Mouse (Mus musculus): Measurements from ENCODE around the gene 1700001C19Rik.
A peak's percentile ranks its signal among the peaks of the same experiment; 100 is the strongest.

1700001C19Rik gene

DNA sequence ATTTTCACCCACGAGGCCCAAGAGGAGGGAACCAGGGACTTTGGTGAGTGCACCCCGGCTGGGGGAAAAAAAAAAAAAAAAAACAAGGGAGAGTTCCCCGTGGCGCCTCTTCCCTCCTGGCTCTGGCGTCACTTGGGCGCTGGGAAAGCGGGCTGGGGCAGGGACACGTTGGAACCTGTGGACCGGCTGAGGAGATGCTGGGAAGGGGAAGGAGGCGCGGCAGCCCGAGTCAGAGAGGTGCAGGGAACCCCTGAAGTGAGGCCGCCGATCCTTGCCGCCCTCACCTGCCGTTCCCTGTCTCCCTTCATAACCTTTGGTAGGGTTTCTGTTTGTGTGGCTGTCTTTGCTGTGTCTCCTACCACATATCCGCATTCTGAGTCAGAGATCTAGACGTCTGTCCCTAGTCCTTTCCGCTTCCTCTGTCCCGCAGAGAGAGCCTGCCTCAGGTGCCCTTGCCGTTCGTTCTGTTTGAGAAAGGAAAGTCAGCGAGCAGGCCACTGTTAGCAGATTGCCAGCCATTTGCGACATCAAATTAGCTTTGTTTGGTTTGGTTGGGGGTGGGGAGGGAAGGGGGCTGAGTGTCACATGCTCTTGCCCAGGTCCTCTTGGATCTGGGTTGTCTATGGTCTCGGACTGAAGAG lies at the start of gene 1700001C19Rik:
TSS of gene 1700001C19Rik (minus strand) at position 470 of the 641 bp plus-strand sequence.
- no peak for DNase-seq (ENCODE audit: low spot score in 2 of 2)

DNA sequence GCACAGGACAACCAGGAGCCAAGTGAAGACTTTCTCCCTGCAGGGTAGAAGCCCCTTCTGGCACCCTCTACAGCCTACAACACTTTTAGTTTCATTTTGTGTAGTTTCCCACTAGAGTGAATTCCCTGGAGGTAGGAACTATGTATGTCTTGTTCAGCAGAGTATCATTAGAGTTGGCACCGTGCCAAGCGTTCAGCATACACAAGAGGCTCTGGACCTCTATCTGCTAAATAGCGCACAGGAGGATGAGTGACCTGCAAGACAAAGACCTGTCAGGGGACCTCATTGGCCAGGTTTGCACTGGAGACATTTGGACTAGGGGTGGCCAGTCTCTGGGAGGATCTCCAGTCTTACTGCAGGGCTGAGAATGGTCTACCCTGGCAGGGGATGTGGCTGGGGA lies 48.6 kb upstream of the 1700001C19Rik start:
- DNase-seq (ENCODE audit: low spot score in 2 of 2): no peak

DNA sequence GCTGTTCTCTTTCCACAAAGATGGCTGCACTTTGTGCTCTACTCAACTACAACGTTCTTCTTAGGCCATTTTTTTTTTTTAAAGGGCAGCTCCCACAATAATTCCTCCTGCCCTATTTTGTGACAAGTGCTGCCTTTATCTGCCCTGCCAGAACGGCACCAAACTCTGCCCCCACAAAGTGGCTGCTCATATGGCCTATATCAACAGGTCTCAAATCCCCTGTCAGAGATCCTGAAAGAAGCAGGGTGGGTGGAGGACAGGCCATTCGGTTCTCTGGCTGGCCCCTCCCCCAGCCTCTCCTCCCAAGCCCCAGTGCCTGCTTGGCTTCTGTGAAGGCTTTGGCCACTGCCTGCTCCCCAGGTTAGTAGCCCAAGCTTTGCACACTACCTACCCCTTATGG lies 47.8 kb upstream of the 1700001C19Rik start:
- no peak for DNase-seq (ENCODE audit: low spot score in 2 of 2)

DNA sequence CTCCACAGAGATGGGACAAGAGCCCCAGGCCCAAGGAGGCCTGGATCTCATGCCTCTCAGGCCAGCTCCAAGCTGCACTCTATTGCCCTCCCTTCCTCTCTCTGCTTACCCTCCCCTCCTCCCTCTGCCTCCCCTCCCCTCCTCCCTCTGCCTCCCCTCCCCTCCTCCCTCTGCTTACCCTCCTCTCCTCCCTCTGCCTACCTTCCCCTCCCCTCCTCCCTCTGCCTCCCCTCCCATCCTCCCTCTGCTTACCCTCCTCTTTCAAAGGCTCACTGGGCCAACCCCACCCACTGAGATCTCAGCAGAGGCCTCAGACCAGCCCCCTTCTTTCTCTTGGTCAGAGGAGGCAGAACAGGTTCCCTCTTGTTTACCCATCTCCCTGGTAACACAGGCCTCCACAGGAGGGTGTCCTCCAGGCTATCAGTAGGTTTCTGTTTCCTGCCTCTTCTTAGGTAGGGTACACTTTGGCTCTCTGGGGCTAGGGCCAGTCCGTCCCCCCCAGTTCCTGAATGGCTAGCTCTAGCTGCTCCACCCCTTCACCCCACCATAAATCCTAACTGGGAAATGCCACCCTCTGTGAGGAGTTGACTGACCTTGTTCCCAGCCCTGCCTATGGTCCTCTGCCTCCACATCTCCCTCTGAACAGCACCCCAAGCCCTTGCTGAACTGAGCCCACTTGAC lies 47.2 kb upstream of the 1700001C19Rik start:
- no peak for DNase-seq (ENCODE audit: low spot score in 2 of 2)

DNA sequence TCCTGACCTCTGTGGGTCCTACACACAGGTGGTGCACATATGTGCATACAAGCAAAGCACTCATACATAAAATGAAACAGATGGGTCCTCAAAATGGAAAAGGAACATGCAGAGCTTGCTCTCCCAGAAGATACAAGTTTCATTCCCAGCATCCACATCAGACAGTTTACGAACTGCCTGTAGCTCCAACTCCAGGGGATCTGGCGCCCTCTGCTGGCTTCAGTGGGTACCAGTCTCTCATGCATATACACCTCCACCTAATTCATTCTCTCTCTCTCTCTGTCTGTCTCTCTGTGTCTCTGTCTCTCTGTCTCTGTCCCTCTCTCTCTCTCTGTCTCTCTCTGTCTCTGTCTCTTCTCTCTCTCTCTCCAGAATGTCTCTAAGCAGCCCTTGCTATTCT lies 45.2 kb upstream of the 1700001C19Rik start:
- DNase-seq (ENCODE audit: low spot score in 2 of 2): no peak

DNA sequence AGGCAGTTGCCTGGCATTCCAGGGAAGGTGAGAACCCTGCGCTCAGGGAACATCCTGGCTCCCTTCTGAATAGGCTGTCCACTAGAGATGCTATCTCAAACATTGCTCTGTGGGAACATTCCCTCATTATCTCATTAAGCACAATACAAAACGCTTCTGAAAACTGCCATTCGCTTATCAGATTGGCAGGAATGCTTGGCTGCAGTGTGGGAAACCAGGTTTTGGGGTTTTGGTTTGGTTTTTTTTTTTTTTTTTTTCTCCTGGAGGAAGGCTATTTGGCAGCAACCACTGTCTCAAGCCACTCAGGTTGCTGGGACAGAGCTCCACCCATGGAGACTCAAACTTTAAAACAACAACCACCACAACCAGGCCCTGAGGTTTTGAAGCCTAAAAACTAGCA lies 42.7 kb upstream of the 1700001C19Rik start:
- DNase-seq (ENCODE audit: low spot score in 2 of 2): no peak

DNA sequence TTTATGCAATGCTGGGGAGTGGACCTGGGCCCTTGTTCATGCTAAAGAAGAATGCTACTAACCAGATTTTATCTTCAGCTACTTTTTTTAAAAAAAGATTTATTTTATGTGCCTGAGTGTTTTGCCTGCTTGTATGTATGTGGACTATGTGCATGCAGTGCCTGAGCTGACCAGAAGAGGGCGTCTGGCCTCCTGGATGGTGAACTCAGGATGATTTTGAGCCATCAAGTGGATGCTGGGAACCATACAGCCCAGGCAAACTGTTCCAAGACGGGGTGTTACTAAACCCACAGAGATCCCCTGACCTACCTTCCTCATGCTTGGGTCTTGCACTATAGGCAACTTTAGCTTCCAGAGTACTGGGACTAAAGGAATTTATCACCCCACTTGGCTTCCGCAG lies 38.5 kb upstream of the 1700001C19Rik start:
- DNase-seq (ENCODE audit: low spot score in 2 of 2): no peak

DNA sequence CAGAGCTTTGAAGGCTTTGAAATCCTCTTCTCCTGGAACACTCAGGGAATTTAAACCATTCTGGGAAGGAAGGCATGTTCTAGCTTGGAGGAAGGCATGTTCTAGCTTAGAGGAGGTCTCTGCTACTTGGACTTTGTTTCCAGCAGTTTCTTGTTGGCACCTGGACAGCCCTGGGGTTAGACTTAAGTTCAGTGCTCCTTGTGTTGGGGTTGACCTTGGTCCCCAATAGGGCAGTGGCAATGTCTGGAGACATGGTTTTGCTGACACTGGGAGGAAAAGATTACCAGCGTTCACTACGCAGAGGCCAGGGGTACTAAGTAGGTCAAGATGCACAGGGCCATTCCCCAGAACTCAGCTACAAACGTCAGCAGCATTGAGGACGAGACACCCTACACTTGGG lies 38.0 kb upstream of the 1700001C19Rik start:
- no peak for DNase-seq (ENCODE audit: low spot score in 2 of 2)

DNA sequence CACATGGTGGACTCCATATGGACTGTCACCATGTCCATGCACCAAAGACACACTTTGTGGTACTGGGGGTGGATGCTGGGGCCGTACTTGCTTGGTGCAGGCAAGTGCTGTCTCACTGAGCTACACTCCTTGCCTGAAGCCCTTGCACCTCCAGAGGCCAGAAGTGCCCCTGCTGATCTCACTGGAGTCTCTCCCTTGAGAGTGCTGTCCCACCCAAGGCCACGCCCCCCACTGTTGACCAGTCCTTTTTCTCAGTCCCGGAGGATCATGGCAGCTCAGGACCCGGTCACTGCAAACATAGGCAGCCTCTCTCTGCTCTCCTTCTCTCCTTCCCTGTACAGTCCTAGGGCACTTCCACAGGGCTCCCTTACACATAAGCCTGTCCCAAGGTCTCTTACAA lies 37.1 kb upstream of the 1700001C19Rik start:
- DNase-seq (ENCODE audit: low spot score in 2 of 2): no peak

DNA sequence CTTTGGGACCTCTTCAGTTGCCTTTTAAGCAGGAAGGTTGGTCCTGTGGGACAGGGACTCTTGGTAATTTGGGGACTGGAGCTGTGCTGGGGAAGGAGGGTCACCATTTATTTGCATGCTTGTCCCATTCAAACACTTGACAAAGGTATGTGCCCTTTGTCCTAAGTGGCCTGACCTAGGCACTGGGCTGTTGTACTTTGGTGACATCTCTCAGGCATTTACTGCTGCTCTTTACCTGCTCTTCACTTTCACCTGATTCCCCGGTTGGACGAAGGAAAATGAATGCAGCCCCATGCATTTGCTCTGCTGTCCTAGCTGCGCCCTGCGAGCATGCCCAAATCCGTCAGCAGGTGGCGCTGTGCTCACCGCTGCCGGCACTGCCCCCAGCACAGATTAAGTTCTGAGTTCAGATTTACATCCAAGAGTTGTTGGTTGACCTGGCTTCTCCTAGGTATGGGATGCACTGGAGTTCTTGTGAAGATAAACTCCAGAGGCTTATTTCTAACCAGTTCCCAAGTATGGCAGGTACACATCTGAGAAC lies 36.3 kb upstream of the 1700001C19Rik start:
- DNase-seq (ENCODE audit: low spot score in 2 of 2): peak in 1 of 2 experiments; percentile 21

DNA sequence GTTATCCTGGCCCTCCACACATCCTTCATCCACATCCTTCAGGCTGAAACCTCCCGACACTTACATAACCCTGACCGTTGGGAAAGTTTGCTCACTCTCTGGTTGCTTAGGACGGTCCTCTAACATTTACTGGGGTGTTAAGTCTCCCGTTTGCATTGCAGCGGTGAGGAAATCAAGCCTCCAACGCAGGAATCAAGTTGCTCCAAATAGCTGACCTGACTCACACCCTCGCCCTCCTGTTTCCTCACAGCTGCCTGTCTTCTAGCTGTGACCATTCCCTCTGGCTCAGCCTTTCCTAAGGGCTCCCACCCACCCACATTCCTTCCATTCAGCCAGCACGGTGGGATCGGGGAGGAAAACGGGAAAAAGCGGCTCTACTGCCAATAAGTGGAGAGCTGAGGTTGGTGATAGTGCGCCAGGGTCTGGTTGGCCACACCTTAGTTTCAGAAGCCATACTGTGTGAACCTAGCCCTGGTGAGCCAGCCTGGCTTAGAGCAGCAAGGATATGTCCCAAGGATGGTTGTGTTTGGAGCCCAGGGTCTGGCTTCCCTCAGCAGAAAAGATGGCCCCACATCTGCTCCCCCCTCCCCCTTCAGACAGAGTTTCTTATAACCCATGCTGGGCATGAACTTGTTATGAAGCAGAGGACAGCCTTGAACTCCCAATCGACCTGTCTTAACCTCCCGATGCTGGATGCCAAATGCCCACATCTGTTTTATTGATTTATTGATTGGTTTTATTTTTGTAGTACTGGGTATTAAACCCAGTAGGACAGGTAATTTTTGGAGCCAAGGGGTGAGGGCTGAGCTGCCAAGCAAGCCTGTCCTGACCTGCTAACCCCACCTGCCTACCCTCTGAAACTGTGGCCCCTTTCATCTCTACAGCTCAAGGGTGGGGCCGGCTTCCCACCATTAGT lies 35.5 kb upstream of the 1700001C19Rik start:
- no peak for DNase-seq (ENCODE audit: low spot score in 2 of 2)

DNA sequence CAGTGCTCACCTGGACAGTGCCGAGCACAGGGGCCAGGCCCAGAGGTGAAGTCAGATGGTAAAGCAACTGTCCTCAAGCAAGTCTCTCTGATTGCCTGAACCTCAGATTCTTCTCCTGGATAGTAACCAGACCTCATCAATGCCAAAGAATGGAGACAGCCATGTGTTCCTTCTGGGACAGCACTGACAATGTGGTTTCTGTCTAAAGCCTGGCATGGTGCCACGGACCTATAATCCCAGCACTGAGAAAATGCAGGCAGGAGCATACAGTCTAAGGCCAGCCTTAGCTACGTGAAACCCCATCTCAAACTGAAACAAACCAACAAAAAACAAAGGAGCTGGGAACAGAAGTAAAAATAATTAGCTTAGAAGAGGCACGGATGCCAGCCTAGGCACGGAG lies 33.5 kb upstream of the 1700001C19Rik start:
- no peak for DNase-seq (ENCODE audit: low spot score in 2 of 2)

DNA sequence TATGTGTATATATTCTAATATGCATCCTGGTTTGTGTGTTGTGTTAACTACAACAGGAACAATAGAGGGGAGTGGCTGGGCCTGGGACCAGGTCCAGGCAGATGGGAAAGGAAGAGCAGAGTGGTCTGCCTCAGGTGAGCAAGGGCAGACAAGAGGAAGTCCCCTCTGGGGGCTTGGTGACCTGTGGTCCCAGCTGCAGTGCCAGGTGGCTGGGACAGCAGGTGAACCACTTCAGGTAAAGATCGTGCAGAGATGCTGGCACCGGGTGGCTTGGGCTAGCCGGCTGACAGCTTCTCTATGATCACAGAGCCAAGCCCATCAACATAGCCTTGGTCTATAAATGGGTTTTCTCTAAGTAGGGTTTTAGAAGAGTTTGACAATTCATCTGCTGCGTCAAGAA lies 32.9 kb upstream of the 1700001C19Rik start:
- DNase-seq (ENCODE audit: low spot score in 2 of 2): no peak

DNA sequence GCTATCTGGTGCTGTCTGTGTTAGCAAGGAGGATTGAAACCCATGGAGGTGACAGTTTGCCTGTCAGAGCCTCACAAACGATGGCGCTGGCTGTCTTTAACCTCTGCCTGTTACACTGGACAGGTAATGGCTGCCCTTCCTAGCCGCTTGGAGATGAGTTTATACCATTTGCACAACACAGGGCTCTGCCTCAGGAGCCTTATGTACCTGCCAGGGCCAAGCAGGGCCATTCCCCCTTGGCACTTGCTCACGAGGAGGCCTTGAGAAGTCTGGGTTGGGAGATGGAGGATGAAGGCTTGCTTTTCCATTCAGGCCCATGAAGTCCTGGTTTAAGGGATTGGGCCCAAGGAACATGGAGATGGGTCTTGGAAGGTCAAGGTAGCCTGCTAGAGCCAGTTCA lies 32.5 kb upstream of the 1700001C19Rik start:
- DNase-seq (ENCODE audit: low spot score in 2 of 2): no peak

DNA sequence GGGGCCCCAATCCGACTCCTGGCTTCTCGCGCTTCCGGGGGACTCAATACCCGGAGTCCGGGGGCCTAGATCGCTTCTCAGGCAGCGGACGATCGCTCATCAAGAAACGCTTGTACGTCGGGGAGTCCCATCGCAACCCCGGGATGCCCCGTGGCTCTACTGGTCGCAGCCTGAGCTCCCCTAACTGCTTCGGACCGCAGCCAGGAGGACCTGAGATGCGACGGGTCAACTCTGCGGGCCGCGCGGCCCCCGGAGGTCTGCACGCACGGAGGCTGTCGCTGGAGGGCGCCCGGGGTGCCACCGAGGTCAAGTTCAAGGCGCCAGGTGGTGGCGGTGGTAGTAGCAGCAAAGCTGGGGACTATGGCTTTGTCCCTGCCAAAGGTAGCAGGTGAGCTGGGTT lies 31.3 kb upstream of the 1700001C19Rik start:
- no peak for DNase-seq (ENCODE audit: low spot score in 2 of 2)

DNA sequence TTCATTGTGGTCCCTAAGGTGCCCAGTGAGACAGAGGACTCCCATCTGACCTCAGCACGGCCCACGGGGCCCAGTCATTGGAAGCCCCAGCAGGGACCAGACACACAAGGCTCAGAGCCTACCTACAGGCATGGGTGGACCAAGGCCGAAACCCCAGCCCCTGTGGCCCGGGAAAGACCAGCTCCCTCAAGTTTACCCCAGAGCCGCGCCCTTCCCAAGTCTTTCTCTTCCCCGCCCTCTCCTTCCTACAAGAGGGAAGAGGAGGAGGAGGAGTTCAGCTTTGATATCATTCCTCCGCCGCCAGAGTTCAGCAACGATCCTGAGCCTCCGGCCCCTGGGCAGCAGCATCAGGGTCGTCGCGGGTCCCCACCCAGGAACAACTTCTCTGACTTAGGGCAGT lies 30.9 kb upstream of the 1700001C19Rik start:
- DNase-seq (ENCODE audit: low spot score in 2 of 2): no peak

DNA sequence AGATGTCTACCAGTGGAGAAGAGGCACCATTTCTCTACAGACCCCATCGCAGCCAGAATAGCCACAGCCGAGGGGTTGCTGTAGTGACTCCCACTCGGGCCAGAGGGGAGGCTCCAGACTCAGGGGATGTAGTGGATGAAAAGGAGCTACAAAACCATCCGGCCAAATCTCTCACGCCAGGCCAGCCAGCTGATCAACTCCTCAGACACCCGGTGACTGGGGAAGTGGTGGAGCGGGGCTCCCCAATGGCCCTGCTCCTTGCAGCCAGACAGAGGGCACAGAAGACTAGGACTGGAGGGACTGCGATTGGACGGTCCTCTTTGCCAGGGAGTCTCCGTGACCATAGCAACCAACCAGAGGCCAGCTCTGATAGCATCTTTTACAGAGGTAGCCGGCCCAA lies 30.5 kb upstream of the 1700001C19Rik start:
- DNase-seq (ENCODE audit: low spot score in 2 of 2): no peak

DNA sequence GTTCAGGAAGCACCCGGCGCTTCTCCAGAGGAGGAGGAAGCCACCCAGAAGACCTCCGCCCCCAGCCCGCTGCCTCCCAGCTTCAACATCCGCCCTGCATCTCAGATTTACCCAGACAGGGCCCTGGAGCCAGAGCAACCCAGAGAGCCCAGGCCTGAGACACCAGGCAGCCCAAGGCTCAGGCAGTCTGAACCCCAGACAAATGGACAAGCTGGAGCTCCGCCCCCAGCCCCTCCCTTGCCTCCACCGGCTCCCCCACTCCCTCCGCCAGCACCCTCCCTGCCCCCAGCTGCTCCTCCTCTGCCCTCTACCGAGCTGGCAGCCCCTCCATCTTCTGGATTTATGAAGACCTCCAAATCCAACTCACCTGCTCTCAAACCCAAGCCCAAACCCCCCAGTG lies 29.1 kb upstream of the 1700001C19Rik start:
- no peak for DNase-seq (ENCODE audit: low spot score in 2 of 2)

DNA sequence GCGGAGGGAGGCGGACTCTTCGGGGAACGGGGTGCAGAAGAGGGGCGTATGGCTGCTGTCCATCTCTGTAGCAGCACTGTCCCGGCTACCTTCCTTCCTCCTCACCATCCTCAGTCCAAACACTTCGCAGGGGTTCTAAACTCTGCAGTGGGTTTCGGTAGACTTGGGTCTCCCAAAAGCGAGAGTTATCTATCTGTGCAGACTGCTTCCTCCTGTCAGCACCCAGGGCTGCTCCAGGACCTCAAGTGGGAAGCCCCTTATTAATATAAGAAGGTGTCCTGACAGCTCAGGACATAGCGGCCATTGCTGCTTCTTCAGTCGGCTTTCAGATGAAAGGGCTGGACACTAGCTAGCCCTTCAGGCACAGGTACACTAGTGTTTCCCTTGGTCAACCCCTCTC lies 27.8 kb upstream of the 1700001C19Rik start:
- no peak for DNase-seq (ENCODE audit: low spot score in 2 of 2)

DNA sequence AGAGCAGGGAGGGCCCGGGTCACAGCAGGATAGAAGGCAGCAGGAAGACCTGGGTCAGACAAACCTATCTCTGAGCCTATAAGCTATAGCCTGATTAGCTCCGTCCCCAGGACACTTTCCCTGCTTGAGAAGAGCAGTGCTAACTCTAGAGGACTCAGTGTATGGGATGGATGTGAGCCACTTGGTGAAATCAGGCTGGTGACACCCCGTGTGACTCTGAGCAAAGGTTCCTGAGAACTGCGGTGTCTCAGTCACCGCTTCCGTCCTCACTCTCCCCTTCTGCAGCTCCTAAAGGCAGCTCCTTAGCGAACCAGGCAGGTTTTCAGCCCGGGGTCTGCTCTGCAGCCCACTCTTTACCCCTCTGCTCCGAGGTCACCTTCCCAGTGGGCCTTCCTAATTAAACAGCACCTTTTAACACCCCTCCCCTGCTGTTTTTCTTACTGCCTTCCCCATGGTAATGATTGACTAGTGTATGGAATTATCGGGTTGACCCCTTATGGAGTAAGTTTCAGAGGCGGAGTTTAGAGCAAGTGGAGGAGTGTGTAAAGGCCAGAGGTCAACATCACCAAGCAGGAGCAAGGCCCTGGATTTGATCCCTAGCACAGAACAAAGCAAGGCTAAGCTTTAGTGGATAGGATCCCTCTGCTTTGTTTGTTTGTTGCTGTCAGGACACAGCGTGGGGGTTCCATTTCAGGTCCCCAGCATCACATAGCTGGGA lies 27.2 kb upstream of the 1700001C19Rik start:
- DNase-seq (ENCODE audit: low spot score in 2 of 2): no peak

DNA sequence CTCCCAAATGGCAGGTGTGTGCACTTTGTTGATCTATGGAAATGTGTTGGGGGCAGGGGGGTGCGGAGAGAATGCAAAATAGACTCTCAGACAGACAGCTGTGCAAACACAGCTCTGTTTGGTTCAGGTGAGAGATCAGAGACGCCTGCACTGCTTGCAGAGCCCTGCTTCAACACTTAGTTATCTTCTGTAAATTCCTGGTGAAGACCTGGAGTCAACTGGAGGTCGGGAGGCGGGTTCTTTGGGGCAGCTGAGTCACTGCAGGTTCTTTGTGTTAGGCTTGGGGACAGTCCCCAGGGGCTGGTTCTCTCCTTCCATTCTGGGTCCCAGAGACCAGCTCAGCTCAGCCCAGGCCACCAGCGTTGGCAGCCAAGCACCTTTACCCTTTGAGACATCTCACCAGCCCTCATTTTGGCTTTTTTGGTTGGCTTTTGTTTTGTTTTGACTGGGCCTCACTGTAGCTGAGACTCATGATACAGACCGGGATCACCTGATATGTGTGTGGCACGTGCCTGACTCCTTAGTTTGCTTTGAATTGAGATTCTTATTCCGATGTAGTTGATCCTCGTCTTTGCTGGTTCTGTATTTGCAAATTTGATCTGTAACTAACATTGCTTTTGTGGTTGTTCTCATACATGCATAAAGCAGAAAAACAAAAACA lies 25.7 kb upstream of the 1700001C19Rik start:
- no peak for DNase-seq (ENCODE audit: low spot score in 2 of 2)

All from heart, adult 9 months (tissue).